Mouse (Mus musculus) gastrocnemius, adult 2 months (tissue): ENCODE data around the gene Tmem213. TPM values are rescaled to one million over a fixed set of nuclear protein-coding genes. Genes with fewer than 3 reads are reported as not detected.

ENCODE experiments used
- DNase-seq: peaks from one replicate; pipeline ENCODE4 v3.0.0; 2022
- H3K27ac ChIP-seq: fragments of 200-600 bp; 2 replicates; pipeline ENCODE4 v1.8.1; 2022; ENCODE audit warnings: mild to moderate bottlenecking
- H3K4me3 ChIP-seq: fragments of 200-600 bp; 2 replicates; pipeline ENCODE4 v1.8.1; 2022; ENCODE audit warnings: mild to moderate bottlenecking, moderate library complexity
- CTCF ChIP-seq: fragments of 200-600 bp; IDR thresholded peaks from 2 replicates; pipeline ENCODE4 v1.8.1; 2022; ENCODE audit warnings: antibody characterized with exemption, mild to moderate bottlenecking, moderate library complexity
- intact Hi-C: fragments of 180-260 bp; cut with DNase I; formaldehyde crosslinking; loops from one replicate; pipeline ENCODE4 v1.15.1; 2025
- total RNA-seq, 2 experiments: library from RNA; stranded (reverse); gene quantifications; 2 replicates each; pipeline ENCODE4 v1.2.3; 2021

Gene Tmem213
- total RNA-seq, 2 experiments from 2014 or later: not detected

- TF ChIP-seq CTCF: no peak
These were observed 16.5 kb upstream of the Tmem213 start for GRCm38 (mm10) chr6:38092539-38092938.

GRCm38 (mm10) chr6:38094701-38095100 is 14.4 kb upstream of the Tmem213 start:
- no peak for DNase-seq
- intact Hi-C loops: no loop called here
- no peak overlapping the region for H3K4me3 ChIP-seq
- no peak for TF ChIP-seq CTCF
- H3K27ac ChIP-seq: no peak overlapping the region

More at GRCm38 (mm10) chr6:38092539-38092938, 16.5 kb upstream of the Tmem213 start:
- H3K4me3 ChIP-seq: no peak overlapping the region
- H3K27ac ChIP-seq: no peak overlapping the region
- no peak for DNase-seq
- intact Hi-C loops: no loop called here

GRCm38 (mm10) chr6:38096961-38097370 is 12.1 kb upstream of the Tmem213 start:
- H3K4me3 ChIP-seq: peak overlapping the region; percentile 21; the same call in 1 of the 2 replicates
- peak; percentile 31 for DNase-seq
- intact Hi-C loops: no loop called here
- TF ChIP-seq CTCF: no peak
- peak overlapping the region; percentile 61 for H3K27ac ChIP-seq

GRCm38 (mm10) chr6:38102216-38102795 is 6.7 kb upstream of the Tmem213 start:
- intact Hi-C loops: no loop called here
- Histone ChIP-seq H3K4me3 (no peak overlapping the region), H3K27ac (no peak overlapping the region)
- no peak for DNase-seq
- no peak for TF ChIP-seq CTCF

GRCm38 (mm10) chr6:38103775-38104174 is 5.3 kb upstream of the Tmem213 start:
- TF ChIP-seq CTCF: no peak
- no peak for DNase-seq
- Histone ChIP-seq H3K27ac (no peak overlapping the region), H3K4me3 (no peak overlapping the region)
- intact Hi-C loops: no loop called here

GRCm38 (mm10) chr6:38105924-38106323 is 3.1 kb upstream of the Tmem213 start:
- H3K4me3 ChIP-seq: no peak overlapping the region
- intact Hi-C loops: no loop called here
- no peak for DNase-seq
- H3K27ac ChIP-seq: no peak overlapping the region
- no peak for TF ChIP-seq CTCF

- no peak for TF ChIP-seq CTCF
- DNase-seq: no peak
- H3K27ac ChIP-seq: no peak overlapping the region
- intact Hi-C loops: no loop called here
- H3K4me3 ChIP-seq: no peak overlapping the region
These were observed 606 bp upstream of the Tmem213 start for GRCm38 (mm10) chr6:38108449-38108848.

- no peak for TF ChIP-seq CTCF
- DNase-seq: peak; percentile 44
These were observed 816 bp downstream of the Tmem213 start for GRCm38 (mm10) chr6:38109871-38110270.

GRCm38 (mm10) chr6:38110859-38111258 is 1.8 kb downstream of the Tmem213 start:
- TF ChIP-seq CTCF: no peak
- intact Hi-C loops: no loop called here
- no peak for DNase-seq
- H3K27ac ChIP-seq: no peak overlapping the region
- no peak overlapping the region for H3K4me3 ChIP-seq

More at GRCm38 (mm10) chr6:38109871-38110270, 816 bp downstream of the Tmem213 start:
- no peak overlapping the region for H3K4me3 ChIP-seq
- intact Hi-C loops: no loop called here
- H3K27ac ChIP-seq: no peak overlapping the region

- intact Hi-C loops: no loop called here
- Histone ChIP-seq H3K27ac (no peak overlapping the region), H3K4me3 (no peak overlapping the region)
- TF ChIP-seq CTCF: no peak
- DNase-seq: no peak
These were observed 7.2 kb downstream of the Tmem213 start for GRCm38 (mm10) chr6:38116107-38116770.

GRCm38 (mm10) chr6:38118341-38118740 is 9.3 kb downstream of the Tmem213 start:
- Histone ChIP-seq H3K27ac (no peak overlapping the region), H3K4me3 (no peak overlapping the region)
- DNase-seq: no peak
- intact Hi-C loops: no loop called here
- no peak for TF ChIP-seq CTCF

- no peak for DNase-seq
- H3K27ac ChIP-seq: no peak overlapping the region
- TF ChIP-seq CTCF: no peak
- no peak overlapping the region for H3K4me3 ChIP-seq
- intact Hi-C loops: no loop called here
These were observed 11.8 kb downstream of the Tmem213 start for GRCm38 (mm10) chr6:38120681-38121371.

- TF ChIP-seq CTCF: no peak
- DNase-seq: no peak
- H3K4me3 ChIP-seq: no peak overlapping the region
- H3K27ac ChIP-seq: no peak overlapping the region
- intact Hi-C loops: no loop called here
These were observed 12.8 kb downstream of the Tmem213 start for GRCm38 (mm10) chr6:38121843-38122242.

- H3K4me3 ChIP-seq: peak overlapping the region; percentile 23; the same call in 1 of the 2 replicates
- no peak for TF ChIP-seq CTCF
- intact Hi-C loops: no loop called here
These were observed 13.7 kb downstream of the Tmem213 start for GRCm38 (mm10) chr6:38122791-38123190.

More at GRCm38 (mm10) chr6:38122791-38123190, 13.7 kb downstream of the Tmem213 start:
- no peak for DNase-seq
- H3K27ac ChIP-seq: no peak overlapping the region
